Mouse (Mus musculus): ENCODE data around the gene Gtf2ird2. TPM values are rescaled to one million over a fixed set of nuclear protein-coding genes. Genes with fewer than 3 reads are reported as not detected.

Gtf2ird2 gene
- total and polyA plus RNA-seq, 2 experiments from 2014 or later: 15.5 to 17.3 TPM

DNA sequence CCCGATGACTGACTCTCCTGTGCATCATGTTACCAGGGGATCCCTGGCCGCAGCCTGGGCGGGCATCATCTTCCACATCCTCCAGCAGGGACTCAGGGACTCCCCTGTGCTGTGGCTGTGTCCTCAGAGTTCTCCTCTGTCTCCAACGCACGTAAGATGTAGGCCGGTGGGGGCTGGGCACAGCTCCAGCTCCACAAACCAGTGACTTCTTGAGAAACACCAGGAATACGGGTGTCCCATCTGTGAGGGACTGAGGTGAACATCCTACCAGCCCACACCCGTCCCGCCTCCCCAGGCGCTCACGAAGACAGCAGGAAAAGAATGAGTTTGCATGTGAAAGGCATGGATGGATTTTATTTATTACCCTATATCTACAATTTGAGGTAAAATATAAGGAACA is 53.7 kb downstream of the Gtf2ird2 start:
- peaks cover 62% of the 10 kb centered on the region for H3K36me3 ChIP-seq (ENCODE audit: insufficient read depth, low read length)

DNA sequence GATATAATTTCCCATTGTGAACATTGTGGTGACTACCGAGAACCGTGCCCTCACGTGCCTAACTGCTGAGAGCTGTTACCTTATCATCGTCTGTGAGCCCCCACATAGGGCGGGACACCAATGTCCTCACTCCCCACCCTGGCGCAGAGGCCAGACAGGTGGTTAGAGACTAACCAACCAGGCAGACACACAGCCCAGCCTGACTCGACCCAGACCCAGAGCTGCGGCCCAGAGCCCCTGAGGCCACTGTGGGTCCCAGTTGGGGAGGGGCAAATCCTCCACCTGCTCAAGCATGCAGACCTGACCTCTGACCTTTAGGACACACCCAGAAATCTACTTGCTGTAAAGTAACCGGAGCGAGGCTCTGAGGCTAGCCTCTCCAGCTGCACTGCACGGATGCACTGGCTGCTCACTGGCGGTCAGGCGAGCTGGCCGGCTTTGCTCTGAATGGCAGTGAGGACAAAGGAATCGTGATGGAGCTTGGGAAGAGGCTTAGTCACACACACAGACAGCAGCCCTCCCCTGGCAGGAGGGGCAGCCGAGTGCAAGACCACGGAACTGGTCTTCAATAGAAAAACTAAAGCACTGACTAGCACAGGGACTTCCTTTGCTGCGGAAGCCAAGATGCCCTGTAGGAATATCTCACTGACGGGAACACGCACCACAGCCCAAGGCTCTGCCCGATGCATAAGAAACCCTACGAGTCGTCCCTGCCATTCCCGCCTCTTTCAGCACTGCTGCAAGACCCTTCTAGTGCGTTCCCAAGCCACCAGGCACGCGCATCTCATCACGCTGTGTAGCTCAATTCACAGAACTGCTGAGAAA is 54.3 kb downstream of the Gtf2ird2 start:
- Histone ChIP-seq H3K4me1 (ENCODE audit: insufficient read depth, low read length) (no peaks in the 10 kb centered on the region), H3K9ac (replicated peaks; ENCODE audit: low read length, poor library complexity, severe bottlenecking) (no peak overlapping the region), H3K27ac (ENCODE audit: low read depth, low read length) (peak overlapping the region; percentile 57), H3K9me3 (ENCODE audit: low read length) (no peaks in the 10 kb centered on the region), H3K27me3 (ENCODE audit: insufficient read depth, low read length) (no peaks in the 10 kb centered on the region), H3K4me2 (ENCODE audit: low read depth, low read length, poor library complexity, severe bottlenecking) (no peak overlapping the region), H3K36me3 (ENCODE audit: insufficient read depth, low read length) (peaks cover 69% of the 10 kb centered on the region), H3K4me3 (ENCODE audit: low read depth, low read length) (no peak overlapping the region)
- ATAC-seq (ENCODE audit: low FRiP score) (peak; percentile 79), DNase-seq (ENCODE audit: low spot score) (peak; percentile 58)
- WGBS: 34% methylated on average over 28 of the region's 28 CpGs
- TF ChIP-seq CTCF (IDR thresholded peaks at IDR 0.05): no peak

More for the DNA sequence above, 53.7 kb downstream of the Gtf2ird2 start:
- no peak for DNase-seq (ENCODE audit: low spot score)
- Histone ChIP-seq H3K4me1 (ENCODE audit: insufficient read depth, low read length) (no peaks in the 10 kb centered on the region), H3K27me3 (ENCODE audit: insufficient read depth, low read length) (no peaks in the 10 kb centered on the region), H3K27ac (ENCODE audit: low read depth, low read length) (no peak overlapping the region), H3K9me3 (ENCODE audit: low read length) (no peaks in the 10 kb centered on the region), H3K4me3 (ENCODE audit: low read depth, low read length) (no peak overlapping the region), H3K4me2 (ENCODE audit: low read depth, low read length, poor library complexity, severe bottlenecking) (no peak overlapping the region), H3K9ac (replicated peaks; ENCODE audit: low read length, poor library complexity, severe bottlenecking) (no peak overlapping the region)
- no peak for ATAC-seq (ENCODE audit: low FRiP score)
- TF ChIP-seq CTCF (IDR thresholded peaks at IDR 0.05): no peak
- WGBS: 85% methylated on average over 11 of the region's 11 CpGs

DNA sequence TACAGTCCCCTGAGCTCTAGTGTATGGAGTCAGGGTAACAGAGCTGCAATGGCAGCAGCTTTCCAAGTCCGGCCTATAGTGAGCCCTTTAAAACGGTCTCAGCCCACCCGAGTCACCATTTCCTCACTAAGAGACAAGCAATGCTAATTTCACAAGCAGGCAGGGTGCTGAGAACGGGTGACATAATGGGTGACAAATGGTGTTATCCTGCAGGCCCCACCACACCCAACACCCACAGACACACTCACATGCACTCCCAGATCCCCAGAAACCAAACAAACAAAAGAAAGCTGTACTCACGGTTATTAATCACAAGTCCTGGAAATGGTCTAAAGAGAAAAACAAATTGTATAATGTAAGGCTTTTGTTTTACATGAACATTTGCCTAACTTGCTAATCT is 58.0 kb downstream of the Gtf2ird2 start:
- H3K9ac ChIP-seq (replicated peaks; ENCODE audit: low read length, poor library complexity, severe bottlenecking): no peak overlapping the region
- ATAC-seq (ENCODE audit: low FRiP score): no peak
- WGBS: 81% methylated on average over 5 of the region's 5 CpGs
- no peak for TF ChIP-seq CTCF (IDR thresholded peaks at IDR 0.05)
- no peaks in the 10 kb centered on the region for H3K4me1 ChIP-seq (ENCODE audit: insufficient read depth, low read length)
- peaks cover 97% of the 10 kb centered on the region for H3K36me3 ChIP-seq (ENCODE audit: insufficient read depth, low read length)
- H3K4me2 ChIP-seq (ENCODE audit: low read depth, low read length, poor library complexity, severe bottlenecking): no peak overlapping the region
- no peak overlapping the region for H3K27ac ChIP-seq (ENCODE audit: low read depth, low read length)
- H3K9me3 ChIP-seq (ENCODE audit: low read length): no peaks in the 10 kb centered on the region
- H3K27me3 ChIP-seq (ENCODE audit: insufficient read depth, low read length): no peaks in the 10 kb centered on the region
- no peak overlapping the region for H3K4me3 ChIP-seq (ENCODE audit: low read depth, low read length)
- no peak for DNase-seq (ENCODE audit: low spot score)

DNA sequence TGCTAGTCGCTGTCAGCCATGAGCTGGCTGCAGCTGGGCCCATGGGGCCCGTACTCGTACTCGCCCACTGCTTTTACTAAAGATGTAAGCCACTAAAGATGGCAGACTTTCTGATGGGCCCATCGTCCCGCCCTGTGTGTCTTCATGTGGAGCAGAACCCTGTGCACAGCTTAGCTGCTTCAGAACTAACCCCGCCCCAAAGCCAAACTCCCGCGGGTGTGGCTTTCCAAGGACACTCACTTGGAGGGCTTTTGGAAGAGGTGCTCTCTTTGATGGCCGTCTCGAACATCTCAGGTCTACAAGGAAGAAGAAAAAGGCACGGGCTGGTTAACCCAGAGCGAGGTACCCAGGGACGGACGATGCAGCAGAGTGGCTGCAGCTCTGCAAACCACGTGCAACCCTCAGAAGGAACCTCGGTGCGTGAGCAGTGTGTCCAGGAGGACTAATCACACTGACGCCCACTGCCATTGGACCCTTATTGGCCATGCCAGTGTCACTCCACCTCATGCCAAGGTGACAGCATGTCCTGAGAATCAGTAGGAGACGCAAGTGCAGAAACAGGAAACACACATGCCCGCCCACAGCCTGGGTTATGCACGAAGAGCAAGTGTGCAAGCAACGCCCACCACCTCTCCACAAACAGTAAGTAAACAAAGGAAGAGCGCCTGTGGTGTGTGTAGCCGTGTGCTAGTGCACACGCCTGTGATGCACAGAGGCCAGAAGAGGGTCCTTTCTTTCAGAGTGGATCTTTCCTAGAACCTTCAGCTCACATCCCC is 60.0 kb downstream of the Gtf2ird2 start:
- peaks cover 97% of the 10 kb centered on the region for H3K36me3 ChIP-seq (ENCODE audit: insufficient read depth, low read length)
- H3K9me3 ChIP-seq (ENCODE audit: low read length): no peaks in the 10 kb centered on the region
- H3K9ac ChIP-seq (replicated peaks; ENCODE audit: low read length, poor library complexity, severe bottlenecking): no peak overlapping the region
- H3K4me2 ChIP-seq (ENCODE audit: low read depth, low read length, poor library complexity, severe bottlenecking): no peak overlapping the region
- no peaks in the 10 kb centered on the region for H3K4me1 ChIP-seq (ENCODE audit: insufficient read depth, low read length)
- 93% methylated on average over 26 of the region's 26 CpGs for whole genome bisulfite sequencing
- no peak overlapping the region for H3K27ac ChIP-seq (ENCODE audit: low read depth, low read length)
- ATAC-seq (ENCODE audit: low FRiP score) (no peak), DNase-seq (ENCODE audit: low spot score) (no peak)
- H3K27me3 ChIP-seq (ENCODE audit: insufficient read depth, low read length): no peaks in the 10 kb centered on the region
- no peak for TF ChIP-seq CTCF (IDR thresholded peaks at IDR 0.05)
- H3K4me3 ChIP-seq (ENCODE audit: low read depth, low read length): no peak overlapping the region

DNA sequence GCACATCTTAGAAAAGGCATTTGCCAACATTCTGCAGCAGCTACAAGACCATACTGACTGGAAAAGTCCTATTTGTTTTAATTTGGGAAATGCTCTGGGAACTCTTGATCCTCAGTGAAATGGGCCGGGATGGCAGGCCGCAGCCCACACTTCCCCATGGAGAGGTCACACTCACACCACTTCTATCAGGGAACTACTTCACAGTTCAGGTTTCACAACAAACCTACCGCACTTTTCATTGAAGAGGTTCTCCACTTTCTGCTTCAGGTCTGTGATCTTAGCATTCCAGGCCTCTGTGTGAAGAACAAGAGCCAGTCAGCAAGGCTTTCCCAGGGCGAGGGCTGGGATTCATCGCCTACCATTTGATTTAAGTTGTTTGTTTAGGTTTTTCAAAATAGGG is 61.1 kb downstream of the Gtf2ird2 start:
- DNase-seq (ENCODE audit: low spot score) (no peak), ATAC-seq (ENCODE audit: low FRiP score) (no peak)
- Histone ChIP-seq H3K4me2 (ENCODE audit: low read depth, low read length, poor library complexity, severe bottlenecking) (no peak overlapping the region), H3K27me3 (ENCODE audit: insufficient read depth, low read length) (no peaks in the 10 kb centered on the region), H3K9me3 (ENCODE audit: low read length) (no peaks in the 10 kb centered on the region), H3K36me3 (ENCODE audit: insufficient read depth, low read length) (peaks cover 97% of the 10 kb centered on the region), H3K9ac (replicated peaks; ENCODE audit: low read length, poor library complexity, severe bottlenecking) (no peak overlapping the region), H3K27ac (ENCODE audit: low read depth, low read length) (no peak overlapping the region), H3K4me3 (ENCODE audit: low read depth, low read length) (no peak overlapping the region), H3K4me1 (ENCODE audit: insufficient read depth, low read length) (no peaks in the 10 kb centered on the region)
- TF ChIP-seq CTCF (IDR thresholded peaks at IDR 0.05): no peak
- WGBS: over 99% methylated on average over 5 of the region's 5 CpGs

DNA sequence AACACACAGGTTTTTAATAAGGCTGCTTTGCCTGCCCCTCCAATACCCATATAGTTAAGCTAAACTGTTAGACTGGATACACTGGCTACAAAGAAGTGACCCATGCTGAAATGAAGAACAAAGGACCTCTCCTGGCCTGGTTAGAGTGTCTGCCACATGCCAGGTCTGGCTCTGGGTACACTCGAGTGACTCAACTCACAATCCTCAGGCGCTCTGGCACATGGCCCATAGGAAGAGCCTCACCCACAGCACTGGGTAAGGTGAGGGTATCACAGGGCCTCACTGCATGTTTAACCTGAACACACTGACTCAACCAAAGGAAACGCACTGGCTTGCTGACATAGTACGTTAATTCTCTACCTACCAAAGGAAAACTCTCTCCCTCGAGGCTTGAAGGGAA is 62.3 kb downstream of the Gtf2ird2 start:
- Histone ChIP-seq H3K36me3 (ENCODE audit: insufficient read depth, low read length) (peaks cover 93% of the 10 kb centered on the region), H3K4me2 (ENCODE audit: low read depth, low read length, poor library complexity, severe bottlenecking) (no peak overlapping the region), H3K27me3 (ENCODE audit: insufficient read depth, low read length) (no peaks in the 10 kb centered on the region), H3K4me1 (ENCODE audit: insufficient read depth, low read length) (no peaks in the 10 kb centered on the region), H3K9me3 (ENCODE audit: low read length) (no peaks in the 10 kb centered on the region), H3K27ac (ENCODE audit: low read depth, low read length) (no peak overlapping the region), H3K9ac (replicated peaks; ENCODE audit: low read length, poor library complexity, severe bottlenecking) (no peak overlapping the region), H3K4me3 (ENCODE audit: low read depth, low read length) (no peak overlapping the region)
- TF ChIP-seq CTCF (IDR thresholded peaks at IDR 0.05): no peak
- 84% methylated on average over 5 of the region's 5 CpGs for WGBS
- no peak for DNase-seq (ENCODE audit: low spot score)
- no peak for ATAC-seq (ENCODE audit: low FRiP score)
